Mouse (Mus musculus) cerebellum, adult 8-10 months (tissue): ENCODE measurements at regions not wholly inside any gene's neighbourhood (a gene's known extent, or its start where the extent isn't known, plus 50 kb on each side); places are given as distances from the start of the nearest gene placed in this dataset.

Experiments
- DNase-seq: peaks from one replicate; pipeline ENCODE4 v3.0.0; 2022

DNA sequence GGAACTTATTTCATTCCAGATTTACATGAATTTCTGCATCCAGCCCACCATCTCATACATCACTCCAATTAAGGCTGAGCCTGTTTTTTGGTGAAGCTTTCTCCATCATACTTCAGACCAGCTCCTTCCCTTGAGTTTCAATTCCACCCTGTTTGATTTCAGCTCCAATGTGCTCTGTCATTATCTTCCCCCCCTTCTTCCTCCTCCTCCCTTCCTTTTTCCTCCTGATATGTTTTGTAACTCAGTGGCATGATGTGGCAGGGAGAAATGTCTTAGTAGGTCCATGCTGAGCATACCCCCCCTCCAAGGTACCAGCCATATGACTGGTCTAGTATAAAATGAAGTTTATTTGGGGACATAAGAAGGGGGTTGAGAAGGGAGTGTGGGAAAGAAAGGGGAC is 420.8 kb downstream of the Atp23 start:
- DNase-seq: no peak

DNA sequence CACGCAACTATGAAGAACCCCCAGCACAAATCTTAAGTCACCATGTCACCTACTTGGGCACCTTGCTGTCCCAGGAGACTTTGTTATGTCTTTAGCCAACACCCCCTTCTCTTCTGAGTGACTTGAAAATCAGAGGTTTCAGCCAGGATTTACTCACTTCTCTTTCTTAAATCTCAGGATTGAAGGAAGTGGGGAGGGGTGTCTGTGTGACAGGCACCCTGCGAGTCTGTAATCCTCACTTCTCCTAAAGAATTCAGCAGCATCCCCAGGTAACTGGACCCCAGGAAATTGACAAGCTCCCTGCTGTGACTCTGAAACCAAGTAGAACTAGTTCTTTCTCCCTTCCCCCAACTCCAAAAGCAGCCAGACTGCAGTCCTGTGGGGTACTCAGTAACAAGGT is 421.4 kb downstream of the Atp23 start:
- DNase-seq: no peak

DNA sequence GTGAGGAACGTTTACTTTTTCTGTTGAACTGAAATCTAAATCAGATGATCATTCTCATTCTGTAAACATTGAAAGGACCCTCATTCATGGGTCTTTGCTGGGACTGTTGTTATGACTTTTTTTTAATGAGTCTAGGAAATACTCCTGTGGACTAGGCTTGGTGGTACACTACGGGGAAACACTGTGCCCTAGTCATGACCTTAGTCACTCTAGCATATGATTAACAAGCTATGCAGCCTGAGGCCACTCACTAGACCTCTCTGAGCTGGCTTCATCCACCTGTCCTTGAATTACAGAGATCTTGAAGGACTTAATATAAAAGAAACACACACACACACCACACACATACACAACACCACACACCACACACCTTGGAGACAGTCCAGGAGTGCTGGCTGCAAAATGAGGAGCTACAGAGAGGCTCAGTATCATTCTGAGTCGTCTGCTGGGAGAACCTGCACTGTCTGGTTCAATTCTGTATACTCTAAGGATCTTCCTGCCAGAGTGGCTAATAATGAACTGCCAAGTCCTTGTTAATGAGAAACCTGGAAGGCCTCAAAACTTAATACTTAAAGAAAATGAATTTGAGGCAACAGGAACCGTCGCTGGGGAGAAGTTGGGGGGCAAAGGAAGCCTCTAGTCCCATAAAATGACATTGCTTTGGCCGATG is 428.0 kb downstream of the Atp23 start:
- no peak for DNase-seq

DNA sequence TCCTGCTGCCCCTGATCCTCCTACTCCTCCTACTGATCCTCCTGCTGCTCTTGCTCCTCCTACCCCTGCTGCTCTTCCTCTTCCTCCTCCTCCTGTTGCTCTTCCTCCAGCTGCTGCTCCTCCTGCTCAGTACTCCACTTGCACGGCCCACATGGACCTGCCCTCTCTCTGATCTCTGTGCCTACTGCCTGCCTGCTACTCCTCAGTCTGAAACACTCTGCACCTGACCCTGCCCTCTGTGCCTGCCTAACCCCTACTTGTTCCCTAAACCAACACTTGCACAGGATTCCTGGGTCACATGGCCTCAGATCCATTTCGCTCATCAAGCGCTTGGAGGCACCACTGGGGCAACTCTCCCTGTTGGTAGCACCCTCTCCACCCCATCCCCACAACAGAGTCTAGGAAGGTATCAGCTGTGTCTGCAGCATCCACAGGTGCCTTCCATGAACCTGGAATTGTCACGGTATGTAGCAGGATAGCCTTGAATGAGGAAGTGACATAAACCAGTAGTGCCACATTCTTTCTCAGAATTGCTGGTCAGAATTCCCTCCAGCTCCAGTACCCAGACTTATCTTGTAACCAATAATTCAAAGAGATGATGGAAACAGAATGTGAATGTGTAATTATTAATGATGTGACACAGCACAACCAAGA is 430.2 kb downstream of the Atp23 start:
- no peak for DNase-seq

DNA sequence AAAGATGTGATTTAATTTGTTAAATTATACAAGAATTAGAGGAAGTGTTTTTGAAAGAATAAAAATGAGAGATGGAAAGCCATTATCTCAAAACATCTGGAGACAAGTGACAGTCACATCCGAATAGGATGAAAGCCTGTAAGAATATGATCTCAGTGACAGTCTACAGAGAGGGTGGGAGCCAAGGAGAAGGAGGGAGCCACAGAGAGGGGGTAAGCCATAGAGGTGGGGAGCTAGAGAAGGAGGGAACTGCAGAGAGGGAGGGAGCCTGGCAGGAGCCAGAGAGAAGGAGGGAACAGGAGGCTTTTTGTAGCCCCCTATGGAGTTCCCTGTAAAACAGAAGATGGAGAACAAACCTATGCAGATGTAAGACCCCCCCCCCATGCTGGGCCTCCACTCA is 438.4 kb downstream of the Atp23 start:
- DNase-seq: no peak

DNA sequence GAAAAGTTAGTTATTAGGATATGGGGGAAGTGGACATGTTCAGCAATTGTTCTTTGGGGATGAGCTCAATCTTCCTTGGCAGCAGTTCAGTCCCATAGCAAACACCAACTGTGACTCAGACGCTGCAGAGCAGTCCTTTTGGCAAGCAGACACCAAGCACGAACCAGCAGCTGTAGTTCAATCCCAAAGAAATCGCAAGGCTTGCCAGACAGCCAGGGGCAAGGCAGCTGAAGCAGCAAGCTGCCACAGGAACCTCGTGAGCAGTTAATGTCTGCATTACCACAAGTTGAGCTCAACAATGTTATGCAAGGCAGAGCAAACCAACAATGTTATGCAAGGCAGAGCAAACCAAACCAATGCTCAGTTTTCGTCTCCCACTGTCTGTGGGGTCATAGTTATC is 442.6 kb downstream of the Atp23 start:
- DNase-seq: no peak

DNA sequence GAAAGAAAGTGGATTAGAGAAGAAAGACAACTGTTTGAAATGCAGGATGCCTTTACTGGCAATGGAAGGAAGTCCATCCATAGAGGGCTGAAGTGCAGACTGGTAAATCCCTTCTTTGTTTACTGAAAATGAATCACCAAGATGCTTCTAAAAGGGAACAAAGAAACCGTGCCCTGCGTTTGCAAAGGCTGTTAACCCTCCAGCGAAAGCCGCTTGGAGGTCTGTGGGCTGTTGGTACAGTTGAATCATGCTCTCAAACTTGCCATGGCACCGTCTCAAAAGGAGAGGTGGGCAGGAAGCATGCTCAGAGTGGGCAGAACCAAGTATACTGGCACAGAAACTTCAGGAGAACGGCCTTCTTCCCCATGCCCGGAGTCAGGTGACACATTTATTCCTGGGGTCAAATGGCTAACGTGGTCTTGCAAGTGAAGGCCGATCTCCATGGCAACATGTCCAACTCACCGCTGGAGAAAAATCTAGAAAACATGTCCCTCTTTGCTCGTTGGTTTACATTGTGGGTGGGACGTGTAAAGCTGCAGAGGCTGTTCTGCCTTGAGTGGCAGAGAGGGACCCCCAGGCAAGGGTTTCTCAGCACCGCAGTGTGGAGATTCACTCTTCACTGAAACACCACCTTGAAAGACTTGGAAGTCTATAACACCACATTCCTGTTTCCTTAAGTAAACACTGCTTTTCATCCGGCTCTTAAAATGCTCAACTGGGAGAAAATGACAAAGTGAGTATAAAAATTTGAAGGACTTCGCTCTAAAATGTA is 448.2 kb downstream of the Atp23 start:
- no peak for DNase-seq

DNA sequence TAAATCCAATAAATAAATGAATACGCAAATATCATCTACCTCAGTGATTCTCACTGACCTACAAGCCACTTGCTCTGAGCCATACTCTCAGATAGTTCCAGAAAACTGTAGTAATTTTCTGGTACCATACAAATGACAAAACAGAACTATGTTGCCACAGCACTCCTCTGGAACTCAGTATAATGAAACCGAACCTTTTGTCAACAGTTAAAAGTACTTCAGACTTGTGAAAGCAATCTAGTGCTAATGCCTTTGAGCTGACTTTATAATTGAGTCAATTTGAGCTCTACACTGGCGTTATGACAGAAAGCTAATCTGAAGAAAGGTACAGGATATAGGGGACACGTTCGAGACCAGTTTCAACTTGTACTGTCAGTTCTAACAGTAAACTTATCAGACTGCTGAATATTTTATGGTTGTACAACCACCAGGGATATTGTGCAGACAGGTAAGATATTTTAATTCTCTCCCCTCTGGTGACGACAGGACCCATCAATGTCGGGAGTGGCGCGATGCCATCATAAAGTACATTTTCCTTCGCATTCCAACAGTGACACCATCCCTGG is 449.0 kb downstream of the Atp23 start:
- no peak for DNase-seq

DNA sequence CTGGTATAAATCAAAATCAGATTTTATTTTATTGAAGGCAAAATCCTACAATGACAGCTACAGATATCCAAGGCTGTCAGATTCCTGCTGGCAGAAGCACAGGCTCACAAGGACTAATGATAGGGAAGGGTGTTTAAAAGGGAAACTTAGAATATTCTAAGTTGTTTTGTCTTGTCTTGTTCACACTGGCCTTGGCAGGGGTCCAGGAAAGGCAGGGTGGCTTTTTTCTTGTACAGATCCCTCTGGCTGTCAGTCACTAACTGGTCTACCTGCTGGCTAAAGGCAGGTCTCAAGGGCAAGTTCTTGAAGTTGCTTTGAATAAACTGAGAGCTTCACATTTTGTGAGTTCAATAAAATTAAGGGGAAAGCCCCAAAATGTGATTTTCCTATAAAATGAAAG is 465.3 kb downstream of the Lrig3 start:
- no peak for DNase-seq

DNA sequence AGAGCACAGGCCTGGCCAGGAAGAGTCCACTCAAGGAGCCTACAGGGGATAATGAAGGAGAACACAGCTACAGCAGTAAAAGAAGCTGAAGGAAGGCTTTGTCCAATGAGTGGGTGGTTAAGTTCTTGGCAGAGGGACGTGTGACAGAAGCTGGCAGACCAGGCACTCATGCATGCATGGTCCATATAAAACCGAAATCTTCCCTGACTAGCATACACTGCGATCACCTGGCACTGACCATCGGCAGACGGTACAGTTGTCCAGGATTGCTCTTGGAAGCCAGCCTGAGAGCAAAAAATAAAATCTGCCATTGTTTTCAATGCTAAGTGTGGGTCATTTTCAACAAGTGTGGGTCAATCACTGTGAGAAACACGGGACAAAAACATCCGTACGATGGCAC is 464.4 kb downstream of the Lrig3 start:
- no peak for DNase-seq

DNA sequence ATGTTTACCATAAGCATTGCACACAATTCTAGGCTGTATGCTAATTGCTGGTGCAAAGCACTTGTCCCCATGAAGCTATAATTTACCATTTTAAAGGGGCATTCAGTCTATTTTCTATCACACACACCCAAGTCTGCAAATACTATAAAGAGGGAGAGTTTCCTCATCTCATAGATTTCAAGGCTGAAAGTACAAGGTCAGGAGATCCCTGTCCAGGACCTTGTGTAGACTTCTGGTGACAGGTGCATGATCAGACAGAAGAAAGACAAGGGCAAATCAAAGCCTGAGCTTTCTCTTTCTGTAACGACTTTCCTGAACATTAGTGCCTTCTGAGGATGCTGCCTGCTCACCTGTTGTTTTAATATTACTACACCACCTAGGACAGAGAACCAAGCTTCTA is 463.5 kb downstream of the Lrig3 start:
- no peak for DNase-seq

DNA sequence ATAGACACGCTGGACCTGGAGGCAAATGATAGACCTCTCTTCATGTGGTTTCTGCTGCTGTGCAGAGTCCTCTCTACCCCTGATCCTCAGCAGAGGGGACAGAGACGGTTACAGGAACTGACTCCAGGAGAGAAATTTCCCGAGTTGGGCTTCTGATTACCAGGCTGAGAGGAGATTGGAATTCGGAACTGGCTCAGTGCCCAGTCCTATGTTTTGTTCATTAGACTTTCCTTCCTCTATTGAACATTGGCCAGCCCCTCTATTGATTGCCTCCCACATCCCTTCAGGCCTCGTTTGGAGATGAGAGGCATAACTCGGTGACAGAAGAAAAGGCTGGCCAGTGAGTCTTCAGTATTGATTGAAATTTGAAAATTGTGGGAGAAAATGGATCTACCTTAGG is 456.1 kb downstream of the Lrig3 start:
- DNase-seq: no peak

DNA sequence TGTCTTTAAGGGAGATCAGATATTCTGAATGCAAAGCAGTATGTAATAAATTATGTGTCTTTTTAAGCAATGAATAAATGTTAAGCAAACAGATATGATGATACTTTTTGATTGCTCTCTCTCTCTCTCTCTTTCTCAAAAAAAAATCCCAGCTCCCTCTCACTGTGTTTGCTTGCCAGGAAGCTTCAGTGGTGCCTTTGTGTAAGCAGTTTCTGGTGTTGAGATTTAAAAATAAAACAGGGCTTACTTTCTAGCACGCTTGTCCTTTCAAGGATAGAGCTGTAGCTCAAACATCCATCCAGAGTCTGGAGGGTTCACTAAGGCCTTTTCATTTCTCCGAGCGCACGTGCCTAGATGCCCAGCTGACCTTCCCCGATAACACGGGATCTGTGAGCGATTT is 447.8 kb downstream of the Lrig3 start:
- no peak for DNase-seq

DNA sequence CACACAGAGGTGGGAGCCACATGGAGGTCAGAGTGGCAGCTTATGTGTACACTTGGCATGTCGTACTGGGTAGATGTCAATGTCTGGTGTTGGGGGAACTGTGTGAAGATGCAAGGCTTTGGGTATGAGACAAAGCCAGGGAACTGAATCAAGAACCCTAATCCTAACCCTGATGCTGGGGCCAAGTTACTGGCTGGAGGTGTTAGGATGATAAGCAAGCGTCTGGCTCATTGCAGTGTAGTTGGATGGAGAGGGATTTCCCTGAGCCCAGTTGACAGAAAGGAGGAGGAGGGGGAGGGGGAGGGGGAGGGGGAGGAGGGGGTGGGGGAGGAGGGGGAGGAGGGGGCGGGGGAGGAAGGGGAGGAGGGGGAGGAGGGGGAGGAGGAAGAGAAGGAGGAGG is 426.3 kb downstream of the Lrig3 start:
- no peak for DNase-seq

DNA sequence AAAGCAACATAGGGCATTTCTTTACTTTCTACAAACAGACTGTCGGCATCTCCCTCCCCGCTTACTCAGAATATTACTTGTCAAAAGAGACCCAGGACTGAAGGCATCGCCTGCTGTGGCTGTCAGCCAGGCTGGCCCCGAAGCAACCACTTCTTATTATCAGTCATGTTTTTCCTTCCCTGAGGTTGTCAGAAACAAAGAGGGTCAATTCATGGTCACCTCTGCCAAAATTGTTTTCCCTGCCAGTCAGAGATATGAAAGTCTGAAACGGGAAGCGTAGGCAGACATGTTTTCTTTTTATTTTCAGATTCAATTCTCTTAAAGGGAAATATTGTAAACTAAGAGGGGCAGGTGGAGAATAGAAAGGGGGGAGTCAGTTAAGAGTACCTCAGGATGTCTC is 425.8 kb downstream of the Lrig3 start:
- no peak for DNase-seq

DNA sequence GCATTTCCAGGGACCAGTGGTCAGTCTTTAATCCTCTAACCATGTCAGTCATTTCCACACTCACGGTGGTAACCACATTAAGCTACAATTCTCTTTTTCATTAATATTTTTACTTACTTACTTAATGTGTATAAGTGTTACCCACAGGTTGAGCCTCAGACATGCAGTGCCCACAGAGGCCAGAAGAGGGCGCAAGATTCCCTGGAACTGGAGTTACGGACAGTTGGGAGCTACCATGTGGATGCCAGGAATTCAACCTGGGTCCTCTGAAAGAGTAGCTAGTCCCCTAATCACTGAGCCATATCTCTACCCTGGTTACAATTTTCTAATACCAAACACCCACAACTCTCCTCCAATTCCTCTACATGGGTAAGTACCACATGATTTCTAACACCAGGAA is 420.5 kb downstream of the Lrig3 start:
- no peak for DNase-seq

DNA sequence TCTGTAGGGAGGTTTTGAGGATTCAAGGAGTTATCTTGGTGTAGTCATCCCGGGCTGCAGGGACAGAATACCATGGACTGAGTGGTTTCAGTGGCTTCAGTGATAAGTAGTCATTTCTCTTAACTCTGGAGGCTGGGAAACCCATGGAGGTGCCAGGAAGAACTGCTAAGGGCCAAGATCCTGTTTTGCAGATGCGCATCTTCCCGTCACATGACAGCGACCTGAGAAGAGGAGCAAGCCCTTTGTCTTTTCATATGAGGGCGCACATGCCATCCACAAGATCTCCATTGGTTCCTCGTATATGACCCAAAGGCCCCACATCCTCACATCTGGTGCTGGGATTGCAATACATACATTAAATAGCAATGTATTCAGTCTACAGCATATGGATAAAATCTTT is 419.7 kb downstream of the Lrig3 start:
- no peak for DNase-seq

DNA sequence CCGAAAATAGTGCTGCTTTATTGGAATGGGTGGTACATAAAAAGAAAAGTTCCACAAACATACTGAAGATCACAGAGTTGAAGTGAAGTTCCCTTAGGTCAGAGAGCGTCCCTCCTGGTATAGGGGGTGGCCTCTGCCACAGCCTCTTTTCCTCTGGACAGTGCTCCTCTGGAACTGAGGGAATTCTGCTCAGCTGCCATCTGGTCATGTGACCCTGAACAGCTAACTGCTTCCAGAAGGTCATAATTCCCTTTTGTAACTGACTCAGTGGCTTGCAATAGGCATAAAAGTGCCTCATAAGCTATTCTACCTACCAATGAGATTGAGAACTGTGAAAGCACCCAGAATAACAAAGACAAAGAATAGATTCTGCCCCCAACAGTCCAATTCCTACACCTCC is 414.4 kb downstream of the Lrig3 start:
- no peak for DNase-seq

DNA sequence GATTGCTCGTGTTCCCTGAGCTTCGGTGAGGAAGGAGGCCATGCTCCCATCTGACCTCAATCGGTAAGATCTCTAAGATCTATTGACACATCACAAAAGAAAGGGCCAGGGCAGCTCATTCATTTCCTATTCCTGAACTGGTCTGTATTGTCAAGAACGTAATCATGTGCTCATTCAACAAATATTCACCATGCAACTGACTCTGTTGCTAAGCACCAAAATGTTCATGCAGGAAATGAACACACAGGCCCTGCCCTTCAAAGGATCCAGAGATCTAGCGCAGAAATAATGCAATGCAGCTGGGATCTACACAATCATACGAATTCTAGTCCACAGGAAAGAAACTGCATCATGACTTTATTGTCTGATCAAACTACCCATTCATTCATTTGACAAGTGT is 413.3 kb downstream of the Lrig3 start:
- no peak for DNase-seq

DNA sequence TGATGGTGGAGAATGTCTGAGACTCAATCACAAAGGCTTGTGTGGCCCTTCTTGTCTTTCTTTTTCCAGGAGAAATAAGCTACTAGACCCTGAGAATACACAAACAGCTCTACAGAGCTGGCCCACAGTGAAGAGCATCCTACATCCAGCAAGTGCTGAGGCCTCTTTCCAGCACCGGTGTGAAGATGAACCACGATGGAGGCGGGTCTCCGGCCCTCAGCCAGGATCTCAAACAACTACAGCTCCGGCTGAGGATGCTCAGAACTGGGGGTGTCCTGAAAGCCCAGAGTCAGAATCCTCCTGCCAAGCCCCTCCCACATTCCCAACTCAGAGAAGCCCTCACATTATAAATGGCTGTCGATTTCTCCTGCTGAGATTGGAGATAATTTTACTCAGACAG is 407.9 kb downstream of the Lrig3 start:
- no peak for DNase-seq

DNA sequence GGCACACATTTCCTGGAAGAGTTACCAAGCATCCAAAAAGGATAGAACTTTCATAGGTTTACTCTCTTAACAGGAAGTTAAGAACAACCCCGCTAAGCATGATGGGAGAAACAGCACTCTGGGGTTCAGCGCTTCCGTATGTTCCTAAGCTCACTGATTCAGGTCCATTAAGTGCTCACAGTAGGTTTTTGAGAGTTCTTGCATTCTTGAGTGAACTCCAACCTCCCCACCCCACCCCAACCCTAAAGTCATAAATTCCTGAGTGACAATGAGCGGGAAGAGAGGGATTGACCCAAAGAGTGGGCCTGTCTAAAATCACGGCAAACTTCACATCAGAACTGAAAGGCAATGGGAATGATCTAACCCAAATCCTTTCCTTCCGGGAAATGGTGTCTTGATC is 405.9 kb downstream of the Lrig3 start:
- DNase-seq: no peak

DNA sequence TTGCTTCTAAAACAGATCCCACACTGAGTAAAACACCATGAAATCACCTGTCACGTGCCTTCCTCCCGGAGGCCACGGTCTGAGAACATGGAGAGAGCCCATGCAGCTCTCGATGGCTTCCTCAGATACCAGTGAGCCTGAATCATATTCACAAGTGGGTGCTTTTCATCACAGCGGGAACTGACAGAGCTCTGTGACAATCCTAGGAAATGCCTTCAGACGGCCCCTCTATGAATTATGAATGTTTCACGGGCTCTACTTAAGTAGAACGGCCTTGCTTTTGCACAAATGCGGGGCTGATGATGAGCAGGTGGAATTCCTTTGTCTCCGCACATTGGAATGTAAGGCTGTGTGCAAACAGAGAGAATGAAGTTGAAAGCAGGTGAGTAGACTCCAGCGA is 383.1 kb downstream of the Lrig3 start:
- DNase-seq: no peak

DNA sequence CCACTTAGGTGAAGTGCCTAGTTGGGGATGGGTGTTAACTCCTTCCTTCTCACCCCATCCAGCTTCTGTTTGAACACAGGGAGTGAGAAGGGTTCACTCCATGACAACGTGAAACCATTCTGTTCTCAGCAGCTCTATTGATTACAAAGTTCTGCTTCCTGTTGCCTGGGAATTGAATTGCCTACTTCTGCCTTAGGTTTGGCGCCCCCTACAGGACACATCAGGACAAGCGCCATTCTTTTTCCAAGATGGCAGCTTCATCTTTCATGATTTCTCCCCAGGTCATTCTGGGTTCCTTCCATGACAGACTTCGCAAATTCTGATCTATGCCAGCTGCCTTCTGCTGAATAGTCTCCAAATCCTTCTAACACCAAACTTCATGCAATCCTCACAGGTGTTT is 371.5 kb downstream of the Lrig3 start:
- DNase-seq: no peak

DNA sequence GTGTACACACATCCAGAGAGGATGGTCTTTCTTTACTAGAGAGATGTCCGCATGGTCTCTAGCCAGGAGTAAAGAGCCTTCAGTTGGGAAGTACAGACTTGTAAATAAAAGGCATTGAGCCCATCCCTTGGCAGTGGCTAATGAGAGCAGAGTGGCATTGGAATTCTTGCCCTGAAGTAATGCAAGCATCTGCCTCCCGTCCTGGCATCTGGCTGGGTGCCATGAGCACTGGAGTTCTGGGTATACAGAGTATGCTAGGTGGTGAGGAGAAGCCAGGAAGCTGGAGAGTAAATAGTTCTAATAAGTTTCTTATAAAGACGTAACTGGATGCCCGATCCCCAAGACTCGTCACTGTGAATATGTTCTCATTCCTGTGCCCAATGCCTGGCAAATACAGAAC is 367.8 kb downstream of the Lrig3 start:
- no peak for DNase-seq
